Mouse (Mus musculus) CH12.LX (cell line): Measurements from ENCODE around the gene Plekhg2. TPM values are rescaled to one million over a fixed set of nuclear protein-coding genes. Genes with fewer than 3 reads are reported as not detected.

ENCODE experiments used
- DNase-seq: peaks from one replicate; pipeline ENCODE4 v3.0.0-alpha.2; 2013; ENCODE audit errors: extremely low read depth
- H3K27ac ChIP-seq: 2 replicates; pipeline ENCODE4 v1.5.1; 2012; ENCODE audit warnings: low read depth, mild to moderate bottlenecking, control low read depth, moderate library complexity; ENCODE audit not compliant: insufficient read depth
- H3K27me3 ChIP-seq: replicated peaks from 2 replicates; pipeline ENCODE3; 2012; ENCODE audit warnings: inconsistent platforms
- H3K36me3 ChIP-seq, 2 experiments: replicated peaks in 1 of 2; 2 replicates each; pipeline versions ENCODE3 to v1.6.1; 2012; ENCODE audit warnings: inconsistent platforms in 1 of 2, low read length in 1 of 2, mild to moderate bottlenecking in 1 of 2, mixed read lengths in 1 of 2, moderate library complexity in 1 of 2; ENCODE audit not compliant: control insufficient read depth in 1 of 2, insufficient read depth in 1 of 2
- H3K4me1 ChIP-seq, 2 experiments: 2 replicates each; pipeline ENCODE4 v1.6.1; 2012; ENCODE audit warnings: inconsistent platforms in 1 of 2, moderate library complexity in 1 of 2; ENCODE audit not compliant: insufficient read depth in 2 of 2, control insufficient read depth in 1 of 2
- H3K4me2 ChIP-seq: 2 replicates; pipeline ENCODE4 v1.6.1; 2012; ENCODE audit warnings: low read depth, mild to moderate bottlenecking, control low read depth; ENCODE audit not compliant: poor library complexity, insufficient read depth, severe bottlenecking
- H3K4me3 ChIP-seq, 3 experiments: fragments of 150-350 bp in 1 of 3; sonication (generic) in 1 of 3; replicated peaks in 1 of 3; 2 replicates each; pipeline versions ENCODE3 to v1.5.1; 2011 to 2012; ENCODE audit warnings: low read depth in 2 of 3, low read length in 2 of 3, mild to moderate bottlenecking in 2 of 3, moderate library complexity in 2 of 3, control low read depth in 1 of 3, improper control_type of control experiment in 1 of 3, inconsistent platforms in 1 of 3, mixed read lengths in 1 of 3; ENCODE audit not compliant: poor library complexity in 1 of 3
- H3K79me2 ChIP-seq: replicated peaks from 2 replicates; pipeline ENCODE4 v1.6.1; 2012; ENCODE audit warnings: mild to moderate bottlenecking, moderate library complexity; ENCODE audit not compliant: control insufficient read depth, poor library complexity, insufficient read depth, severe bottlenecking; ENCODE audit errors: extremely low read depth
- H3K9ac ChIP-seq: 2 replicates; pipeline ENCODE4 v1.6.1; 2012; ENCODE audit warnings: low read depth, mild to moderate bottlenecking, control low read depth, moderate library complexity; ENCODE audit not compliant: insufficient read depth
- H3K9me3 ChIP-seq: replicated peaks from 2 replicates; pipeline ENCODE3; 2012; ENCODE audit warnings: low read length, inconsistent platforms, mixed read lengths
- CHD1 ChIP-seq: IDR thresholded peaks from 2 replicates; pipeline ENCODE4 v1.6.1; 2012; ENCODE audit warnings: low read depth, low read length, improper control_type of control experiment, inconsistent platforms
- CHD2 ChIP-seq: IDR thresholded peaks from 2 replicates; pipeline ENCODE4 v1.6.1; 2011; ENCODE audit warnings: low read length, improper control_type of control experiment
- CTCF ChIP-seq, 2 experiments: IDR thresholded peaks in 1 of 2; conservative IDR thresholded peaks in 1 of 2; 2 replicates each; pipeline ENCODE4 v1.5.1; 2011 to 2012; ENCODE audit warnings: low read depth in 2 of 2, low read length in 2 of 2, improper control_type of control experiment in 1 of 2, inconsistent platforms in 1 of 2, mild to moderate bottlenecking in 1 of 2, moderate library complexity in 1 of 2
- EP300 ChIP-seq: IDR thresholded peaks from 2 replicates; pipeline ENCODE4 v1.6.1; 2011; ENCODE audit warnings: low read length, improper control_type of control experiment
- ETS1 ChIP-seq: conservative IDR thresholded peaks from 2 replicates; pipeline ENCODE4 v1.6.1; 2012; ENCODE audit warnings: low read depth, mild to moderate bottlenecking, inconsistent platforms, low read length, improper control_type of control experiment, moderate library complexity
- HCFC1 ChIP-seq: IDR thresholded peaks from 2 replicates; pipeline ENCODE4 v1.6.1; 2012; ENCODE audit warnings: low read depth, mild to moderate bottlenecking, inconsistent platforms, low read length, improper control_type of control experiment
- JUN ChIP-seq: IDR thresholded peaks from 2 replicates; pipeline ENCODE4 v1.6.1; 2011; ENCODE audit warnings: low read depth, mild to moderate bottlenecking, low read length, improper control_type of control experiment, moderate library complexity; ENCODE audit not compliant: insufficient read depth
- KAT2A ChIP-seq: IDR thresholded peaks from 2 replicates; pipeline ENCODE4 v1.6.1; 2012; ENCODE audit warnings: low read length, improper control_type of control experiment, inconsistent platforms; ENCODE audit not compliant: insufficient replicate concordance
- MAFK ChIP-seq: IDR thresholded peaks from 2 replicates; pipeline ENCODE4 v1.6.1; 2011; ENCODE audit warnings: low read length, improper control_type of control experiment; ENCODE audit not compliant: insufficient replicate concordance
- MEF2A ChIP-seq: IDR thresholded peaks from 2 replicates; pipeline ENCODE4 v1.6.1; 2014; ENCODE audit warnings: low read depth, mild to moderate bottlenecking, inconsistent platforms, low read length, improper control_type of control experiment, borderline replicate concordance
- MXI1 ChIP-seq: IDR thresholded peaks from 2 replicates; pipeline ENCODE4 v1.6.1; 2011; ENCODE audit warnings: mild to moderate bottlenecking, low read depth, low read length, improper control_type of control experiment
- NRF1 ChIP-seq: IDR thresholded peaks from 2 replicates; pipeline ENCODE4 v1.6.1; 2014; ENCODE audit warnings: low read depth, mild to moderate bottlenecking, inconsistent platforms, low read length, improper control_type of control experiment, moderate library complexity
- PAX5 ChIP-seq: IDR thresholded peaks from 2 replicates; pipeline ENCODE4 v1.6.1; 2012; ENCODE audit warnings: low read length, inconsistent platforms, mixed read lengths
- POLR2AphosphoS2 ChIP-seq: IDR thresholded peaks from 2 replicates; pipeline ENCODE4 v1.6.1; 2011; ENCODE audit warnings: low read depth, low read length, improper control_type of control experiment
- SIN3A ChIP-seq: IDR thresholded peaks from 2 replicates; pipeline ENCODE4 v1.6.1; 2012; ENCODE audit warnings: low read length, improper control_type of control experiment, inconsistent platforms
- SMC3 ChIP-seq: IDR thresholded peaks from 2 replicates; pipeline ENCODE4 v1.6.1; 2011; ENCODE audit warnings: low read depth, low read length, improper control_type of control experiment
- UBTF ChIP-seq: IDR thresholded peaks from 2 replicates; pipeline ENCODE4 v1.6.1; 2012; ENCODE audit warnings: low read depth, mild to moderate bottlenecking, inconsistent platforms, low read length, improper control_type of control experiment, moderate library complexity
- ZC3H11A ChIP-seq: IDR thresholded peaks from 2 replicates; pipeline ENCODE4 v1.6.1; 2012; ENCODE audit warnings: low read depth, mild to moderate bottlenecking, inconsistent platforms, low read length, improper control_type of control experiment
- ZKSCAN1 ChIP-seq: IDR thresholded peaks from 2 replicates; pipeline ENCODE4 v1.6.1; 2012; ENCODE audit warnings: low read depth, inconsistent platforms, low read length, improper control_type of control experiment, borderline replicate concordance
- ZMIZ1 ChIP-seq: IDR thresholded peaks from 2 replicates; pipeline ENCODE4 v1.6.1; 2012; ENCODE audit warnings: low read depth, mild to moderate bottlenecking, inconsistent platforms, low read length, improper control_type of control experiment
- dilution Hi-C: fragments of 300-500 bp; cut with MboI; formaldehyde crosslinking; loops from 2 replicates; pipeline ENCODE4 v1.14.3; 2020; ENCODE audit warnings: low sequenced_read_pairs; ENCODE audit not compliant: extremely low pct_unique_long_range_greater_than_20kb, extremely low pct_ligation_motif_present
- in situ Hi-C: fragments of 300-500 bp; cut with MboI; formaldehyde crosslinking; loops from 3 replicates; pipeline ENCODE4 v1.14.3; 2019; ENCODE audit warnings: low sequenced_read_pairs, low pct_ligation_motif_present, low pct_unique_long_range_greater_than_20kb, mixed read lengths
- polyA plus RNA-seq: library from polyadenylated mRNA; unstranded; fragments of >175 nt; gene quantifications from 2 replicates; pipeline ENCODE4 v1.2.1, GENCODE M21; 2012; ENCODE audit warnings: low read depth; ENCODE audit not compliant: insufficient read length
- total RNA-seq, 2 experiments: library from RNA; depleted of rRNA; stranded (reverse); fragments of 300-350 nt in 1 of 2; fragments of >200 nt in 1 of 2; gene quantifications; 2 replicates each; pipeline ENCODE4 v1.2.3; 2012 to 2014

Plekhg2 gene
- total and polyA plus RNA-seq, 3 experiments, result 0.39 to 5.5 (median 4.7) TPM

DNA sequence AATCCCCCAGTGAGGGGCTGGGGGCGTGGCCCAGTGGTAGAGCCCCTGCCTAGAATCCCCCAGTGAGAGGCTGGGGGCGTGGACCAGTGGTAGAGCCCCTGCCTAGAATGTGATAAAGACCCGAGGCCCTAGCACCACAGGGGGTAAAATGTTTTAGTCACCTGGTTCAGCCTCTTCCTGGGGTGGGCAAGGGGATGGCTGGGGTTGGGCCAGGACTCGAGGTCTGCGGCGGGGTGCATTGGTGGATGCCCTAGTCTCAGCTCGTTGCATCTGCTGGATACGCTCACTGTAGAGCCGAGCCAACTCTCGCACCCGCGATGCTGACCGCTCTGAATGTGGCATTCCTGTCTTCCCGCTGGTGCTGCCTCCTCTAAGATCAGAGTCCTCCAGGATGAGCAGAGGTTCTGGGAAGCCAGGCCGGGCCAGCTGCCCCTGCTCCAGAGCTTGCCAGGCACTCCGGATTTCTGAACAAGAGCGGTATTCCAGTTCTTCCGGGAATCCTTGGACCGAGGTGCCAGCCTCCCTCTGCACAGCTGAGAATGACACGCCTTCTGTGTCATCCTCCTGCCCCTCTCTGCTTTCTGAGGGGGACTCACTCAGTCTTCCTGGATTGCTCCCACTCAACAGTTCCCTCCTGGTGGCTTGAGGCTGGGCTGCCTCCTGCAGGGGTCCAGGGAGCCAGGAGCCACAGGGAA is 10.6 kb downstream of the Plekhg2 start:
- Histone ChIP-seq H3K9me3 (no peaks in the 10 kb centered on the region), H3K4me3 (no peak overlapping the region), H3K36me3 (peaks cover 11 to 55% of the 10 kb centered on the region in 2 experiments), H3K27ac (no peak overlapping the region), H3K4me2 (no peak overlapping the region), H3K4me1 (peaks cover 3 to 12% of the 10 kb centered on the region in 2 experiments), H3K79me2 (no peaks in the 10 kb centered on the region), H3K27me3 (no peaks in the 10 kb centered on the region), H3K9ac (no peak overlapping the region)
- no peak for TF ChIP-seq ZC3H11A
- TF ChIP-seq POLR2AphosphoS2, result no peak
- no peak for TF ChIP-seq HCFC1
- TF ChIP-seq CHD2, result no peak
- TF ChIP-seq PAX5, result no peak
- TF ChIP-seq KAT2A, result no peak
- TF ChIP-seq EP300, result no peak
- dilution Hi-C loops, result no loop called here
- no peak for DNase-seq
- in situ Hi-C loops, result no loop called here

DNA sequence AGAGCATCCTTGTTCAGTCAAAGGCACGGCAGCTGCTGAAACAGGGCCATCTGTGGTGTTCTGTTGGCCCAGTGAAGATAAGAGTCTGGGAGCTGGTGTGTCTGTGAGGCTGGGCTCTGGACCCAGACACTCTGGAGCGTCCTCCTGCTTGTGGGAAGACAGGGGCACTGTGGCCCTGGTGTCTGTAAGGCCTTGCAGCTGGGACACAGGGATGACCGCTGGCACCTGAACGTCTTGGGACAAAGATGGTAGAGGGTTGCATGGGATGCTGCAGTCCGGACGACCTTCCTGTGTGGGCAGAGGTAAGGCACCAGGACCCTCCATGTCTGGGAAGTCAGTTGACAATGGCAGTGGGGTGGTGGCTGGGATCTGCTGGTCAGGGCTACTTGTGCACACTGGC is 12.1 kb downstream of the Plekhg2 start:
- Histone ChIP-seq H3K4me1 (peaks cover 0 to 7% of the 10 kb centered on the region in 2 experiments; a peak in 2 of 4 replicates), H3K9me3 (no peaks in the 10 kb centered on the region), H3K27me3 (no peaks in the 10 kb centered on the region), H3K36me3 (peaks cover 11 to 52% of the 10 kb centered on the region in 2 experiments), H3K79me2 (no peaks in the 10 kb centered on the region), H3K4me3 (no peak overlapping the region), H3K4me2 (no peak overlapping the region), H3K9ac (no peak overlapping the region), H3K27ac (no peak overlapping the region)
- no peak for DNase-seq
- dilution Hi-C loops, result no loop called here
- in situ Hi-C loops, result no loop called here
- no peak for TF ChIP-seq ZC3H11A

DNA sequence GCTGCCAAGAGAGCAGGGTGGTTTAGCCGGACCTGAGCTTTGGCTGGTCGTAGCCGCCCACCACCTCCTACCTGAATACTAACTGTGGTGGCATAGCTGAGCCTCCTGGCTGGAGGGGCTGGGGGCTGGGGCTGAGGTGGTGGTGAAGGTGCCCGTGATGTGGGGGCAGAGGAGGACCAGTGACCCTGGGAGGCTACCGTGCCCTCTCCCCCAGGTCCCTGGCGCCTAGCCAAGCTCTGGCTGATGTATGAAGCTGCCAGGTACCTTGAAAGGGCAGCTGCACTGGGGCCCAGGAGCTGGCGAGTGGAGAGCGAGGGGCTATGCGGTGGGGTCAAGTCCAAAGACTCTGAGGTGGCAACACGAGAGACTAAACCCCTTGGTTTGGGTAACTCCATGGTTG is 12.5 kb downstream of the Plekhg2 start:
- H3K79me2 ChIP-seq, result no peaks in the 10 kb centered on the region

More for the DNA sequence above, 12.5 kb downstream of the Plekhg2 start:
- Histone ChIP-seq H3K27ac (no peak overlapping the region), H3K27me3 (no peaks in the 10 kb centered on the region), H3K4me2 (no peak overlapping the region), H3K36me3 (peaks cover 11 to 53% of the 10 kb centered on the region in 2 experiments), H3K4me1 (peaks cover 0 to 7% of the 10 kb centered on the region in 2 experiments; a peak in 2 of 4 replicates), H3K9ac (no peak overlapping the region), H3K9me3 (no peaks in the 10 kb centered on the region), H3K4me3 (no peak overlapping the region)
- in situ Hi-C loops, result no loop called here
- DNase-seq, result no peak
- dilution Hi-C loops, result no loop called here
- TF ChIP-seq MXI1, result no peak
- TF ChIP-seq JUN, result no peak
- TF ChIP-seq ZC3H11A, result no peak
- no peak for TF ChIP-seq CTCF (conservative IDR thresholded peaks at IDR 0.05 in 1 of 2, IDR thresholded peaks at IDR 0.05 in 1 of 2; ENCODE audit: low read depth in 2 of 2, low read length in 2 of 2)
- no peak for TF ChIP-seq SIN3A
- no peak for TF ChIP-seq UBTF
- TF ChIP-seq CHD1, result no peak
- no peak for TF ChIP-seq PAX5
- TF ChIP-seq SMC3, result no peak
- no peak for TF ChIP-seq MAFK
- no peak for TF ChIP-seq MEF2A
- TF ChIP-seq ZKSCAN1, result no peak
- TF ChIP-seq ETS1, result no peak
- TF ChIP-seq ZMIZ1, result no peak
- no peak for TF ChIP-seq NRF1
- no peak for TF ChIP-seq POLR2AphosphoS2
